Mouse (Mus musculus) natural killer cell, adult 2 months (primary cell): ENCODE measurements around the gene Sugp1.
"Not testable (repeated sequence)": the region's sequence is repeated elsewhere in the genome, so short reads cannot be mapped to it uniquely, and the experiment has no call there.

Experiments
- DNase-seq, 2 experiments: peaks; one replicate each; pipeline ENCODE4 v3.0.0; 2022; ENCODE audit warnings: low spot score in 2 of 2

The Sugp1 gene

GRCm38 (mm10) chr8:70042583-70043455, at the start of gene Sugp1, which contains the start of gene Mau2:
TSS of gene Sugp1 (plus strand) at chr8:70042813.
TSS of gene Mau2 (minus strand) at chr8:70042734.
- DNase-seq: peak; percentile 97

GRCm38 (mm10) chr8:69995422-69995775, 47.2 kb upstream of the Sugp1 start:
- no peak for DNase-seq

- peak; percentile 100 for DNase-seq
These were observed 46.6 kb upstream of the Sugp1 start, which contains the start of gene Gatad2a for GRCm38 (mm10) chr8:69995776-69996588. TSS of gene Gatad2a (minus strand) at chr8:69996384.

- no peak for DNase-seq
These were observed 45.9 kb upstream of the Sugp1 start for GRCm38 (mm10) chr8:69996589-69997285.

- DNase-seq: no peak
These were observed 43.9 kb upstream of the Sugp1 start for GRCm38 (mm10) chr8:69998706-69999105.

GRCm38 (mm10) chr8:69999236-69999635, 43.4 kb upstream of the Sugp1 start:
- DNase-seq: no peak

GRCm38 (mm10) chr8:70000226-70000625, 42.4 kb upstream of the Sugp1 start:
- no peak for DNase-seq

- peak; percentile 64 to 68 for DNase-seq
These were observed 41.3 kb upstream of the Sugp1 start for GRCm38 (mm10) chr8:70001176-70001891.

GRCm38 (mm10) chr8:70001892-70002191, 40.8 kb upstream of the Sugp1 start:
- not testable (repeated sequence) for DNase-seq

GRCm38 (mm10) chr8:70003204-70003657, 39.4 kb upstream of the Sugp1 start:
- DNase-seq: peak in 1 of 2 experiments; percentile 24

GRCm38 (mm10) chr8:70004345-70004744, 38.3 kb upstream of the Sugp1 start:
- DNase-seq: no peak

- DNase-seq: no peak
These were observed 37.4 kb upstream of the Sugp1 start for GRCm38 (mm10) chr8:70005178-70005577.

- DNase-seq: not testable (repeated sequence)
These were observed 31.8 kb upstream of the Sugp1 start for GRCm38 (mm10) chr8:70010796-70011195.

GRCm38 (mm10) chr8:70012350-70012749, 30.3 kb upstream of the Sugp1 start:
- no peak for DNase-seq

GRCm38 (mm10) chr8:70012763-70013162, 29.9 kb upstream of the Sugp1 start:
- no peak for DNase-seq

- no peak for DNase-seq
These were observed 27.6 kb upstream of the Sugp1 start for GRCm38 (mm10) chr8:70015017-70015416.

- no peak for DNase-seq
These were observed 19.0 kb upstream of the Sugp1 start for GRCm38 (mm10) chr8:70023596-70023995.

GRCm38 (mm10) chr8:70026151-70026550, 16.5 kb upstream of the Sugp1 start:
- DNase-seq: no peak

GRCm38 (mm10) chr8:70030255-70030654, 12.4 kb upstream of the Sugp1 start:
- no peak for DNase-seq

GRCm38 (mm10) chr8:70037994-70038393, 4.6 kb upstream of the Sugp1 start:
- DNase-seq: no peak

- DNase-seq: peak; percentile 6 to 9
These were observed 597 bp upstream of the Sugp1 start for GRCm38 (mm10) chr8:70041885-70042546.
